Mouse (Mus musculus): ENCODE results near the gene Adssl1.
A peak's percentile ranks its signal among the peaks of the same experiment; 100 is the strongest.

The Adssl1 gene

GRCm38 (mm10) chr12:112593951-112594915 lies 25.6 kb upstream of the Adssl1 start:
- no peak for DNase-seq

DNA sequence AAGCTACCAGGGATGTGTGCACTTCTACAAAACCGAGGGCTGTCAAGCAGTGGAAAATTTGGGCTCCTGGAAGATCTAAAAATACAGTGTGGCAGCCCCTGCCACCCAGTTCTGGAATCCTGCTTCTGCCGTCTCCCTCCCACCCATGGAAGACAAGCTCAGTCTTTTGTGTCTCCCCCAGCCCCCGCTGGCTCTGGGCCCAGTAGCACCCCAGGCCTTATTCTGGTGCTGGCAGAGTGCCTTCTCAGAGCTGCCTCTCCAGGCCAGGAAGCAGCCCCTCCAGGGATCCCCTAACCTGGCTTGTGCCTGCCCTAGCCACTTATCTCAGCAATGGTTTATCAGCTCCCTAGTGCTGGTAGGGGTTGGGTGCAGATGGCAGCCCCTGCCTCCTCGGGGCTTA lies 24.9 kb upstream of the Adssl1 start:
- DNase-seq, result no peak

- DNase-seq, result no peak
Measured at GRCm38 (mm10) chr12:112595626-112596025, 24.2 kb upstream of the Adssl1 start.

DNA sequence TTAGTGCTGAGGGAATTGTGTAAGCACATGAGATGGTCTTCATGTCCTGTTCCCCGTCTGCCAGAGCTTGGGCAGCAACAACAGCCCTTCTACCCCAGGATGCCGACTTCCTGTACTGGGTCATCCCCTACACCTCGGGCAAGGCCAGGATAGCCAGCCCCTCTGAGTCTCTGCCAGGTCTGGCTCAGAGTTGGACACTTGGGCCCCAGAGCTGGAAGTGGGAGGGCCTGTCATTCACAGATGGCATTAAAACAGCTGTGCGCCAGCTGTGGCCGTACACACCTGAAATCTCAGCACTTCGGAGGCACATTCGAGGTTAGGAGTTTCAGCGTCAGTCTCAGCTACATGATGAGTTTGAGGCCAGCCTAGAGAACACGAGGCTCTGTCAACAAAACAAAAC lies 23.4 kb upstream of the Adssl1 start:
- DNase-seq, result no peak

GRCm38 (mm10) chr12:112596891-112597500 lies 22.8 kb upstream of the Adssl1 start:
- no peak for DNase-seq

GRCm38 (mm10) chr12:112597618-112598017 lies 22.2 kb upstream of the Adssl1 start:
- DNase-seq, result no peak

GRCm38 (mm10) chr12:112599198-112599597 lies 20.6 kb upstream of the Adssl1 start:
- DNase-seq, result no peak

DNA sequence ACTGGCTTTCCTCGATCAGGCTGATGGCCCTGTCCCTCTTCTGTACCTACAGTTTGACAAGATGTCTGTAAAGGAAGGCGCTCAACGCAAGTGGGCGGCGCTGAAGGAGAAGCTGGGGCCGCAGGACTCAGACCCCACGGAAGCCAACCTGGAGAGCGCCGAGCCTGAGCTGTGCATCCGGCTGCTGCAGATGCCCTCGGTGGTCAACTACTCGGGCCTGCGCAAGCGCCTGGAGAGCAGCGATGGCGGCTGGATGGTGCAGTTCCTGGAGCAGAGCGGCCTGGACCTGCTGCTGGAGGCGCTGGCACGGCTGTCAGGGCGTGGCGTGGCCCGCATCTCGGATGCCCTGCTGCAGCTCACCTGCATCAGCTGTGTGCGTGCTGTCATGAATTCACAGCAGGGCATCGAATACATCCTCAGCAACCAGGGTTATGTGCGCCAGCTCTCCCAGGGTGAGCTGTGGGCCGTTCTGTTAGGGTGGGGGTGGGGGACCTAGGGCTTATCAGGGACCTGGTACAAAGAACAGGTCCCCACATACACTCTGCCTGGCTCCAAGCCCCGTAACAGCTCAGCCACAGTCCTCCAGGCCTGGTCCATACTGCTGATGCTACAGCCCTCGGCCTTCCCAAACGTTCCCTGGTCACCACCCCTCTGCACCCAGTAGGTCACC lies 19.8 kb upstream of the Adssl1 start:
- no peak for DNase-seq

- no peak for DNase-seq
Measured at GRCm38 (mm10) chr12:112604022-112604421, 15.8 kb upstream of the Adssl1 start.

DNA sequence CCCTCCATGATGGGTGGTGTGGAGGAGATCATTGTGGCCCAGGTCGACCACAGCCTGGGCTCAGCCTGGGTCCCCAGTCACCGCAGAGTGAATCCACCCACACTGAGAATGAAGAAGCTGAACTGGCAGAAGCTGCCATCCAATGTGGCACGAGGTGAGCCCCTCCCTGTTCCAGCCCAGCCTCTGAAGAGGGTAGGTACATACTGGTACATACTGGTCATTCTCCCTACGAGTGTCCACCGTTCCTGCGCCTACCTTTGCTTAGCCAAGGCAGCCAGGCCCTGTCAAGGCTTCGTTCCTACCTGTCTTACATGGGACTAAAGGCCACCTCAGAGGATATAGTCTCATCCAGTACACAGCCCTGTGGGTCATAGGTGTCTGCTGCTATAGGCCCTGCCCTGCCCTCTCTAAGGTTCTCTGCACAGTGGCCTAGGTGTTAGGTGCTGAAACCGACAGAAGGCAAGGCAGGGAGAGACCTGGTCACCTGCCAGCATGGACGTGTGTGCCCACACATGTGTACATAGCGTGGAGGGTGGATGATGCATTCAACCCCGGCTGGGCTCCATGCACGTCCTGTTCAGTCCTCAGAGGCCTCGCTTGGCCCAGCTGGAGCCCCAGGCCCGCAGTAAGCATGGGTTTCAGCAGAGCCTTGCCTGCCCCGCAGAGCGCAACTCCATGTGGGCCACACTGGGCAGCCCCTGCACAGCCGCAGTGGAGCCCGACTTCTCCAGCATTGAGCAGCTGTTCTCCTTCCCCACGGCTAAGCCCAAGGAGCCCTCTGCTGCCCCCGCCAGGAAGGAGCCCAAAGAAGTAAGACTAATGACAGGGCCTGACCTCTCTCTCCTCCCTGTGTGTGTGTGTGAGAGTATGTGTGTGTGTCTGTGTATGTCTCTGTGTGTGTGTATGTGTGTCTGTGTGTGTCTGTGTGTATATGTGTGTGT lies 14.9 kb upstream of the Adssl1 start:
- DNase-seq, result no peak

DNA sequence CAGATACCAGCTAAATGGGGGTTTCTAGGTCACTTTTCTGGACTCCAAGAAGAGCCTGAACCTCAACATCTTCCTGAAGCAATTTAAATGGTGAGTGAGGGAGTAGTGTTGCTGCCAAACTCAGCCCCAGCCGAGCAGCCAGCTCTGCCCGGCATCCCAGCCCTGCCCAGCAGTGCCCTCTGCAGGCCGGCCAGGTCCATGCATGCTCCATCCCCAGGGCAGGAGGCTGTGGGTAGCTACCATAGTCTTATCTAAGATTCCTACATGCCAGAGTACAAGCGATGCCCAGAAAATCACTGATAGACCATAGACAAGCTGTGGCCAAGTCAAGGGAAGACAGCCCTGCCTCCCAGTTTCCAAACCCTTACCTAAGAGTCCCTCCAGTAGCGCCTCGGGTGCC lies 14.1 kb upstream of the Adssl1 start:
- DNase-seq, result peak; percentile 72

- DNase-seq, result no peak
Measured at GRCm38 (mm10) chr12:112606998-112607397, 12.8 kb upstream of the Adssl1 start.

DNA sequence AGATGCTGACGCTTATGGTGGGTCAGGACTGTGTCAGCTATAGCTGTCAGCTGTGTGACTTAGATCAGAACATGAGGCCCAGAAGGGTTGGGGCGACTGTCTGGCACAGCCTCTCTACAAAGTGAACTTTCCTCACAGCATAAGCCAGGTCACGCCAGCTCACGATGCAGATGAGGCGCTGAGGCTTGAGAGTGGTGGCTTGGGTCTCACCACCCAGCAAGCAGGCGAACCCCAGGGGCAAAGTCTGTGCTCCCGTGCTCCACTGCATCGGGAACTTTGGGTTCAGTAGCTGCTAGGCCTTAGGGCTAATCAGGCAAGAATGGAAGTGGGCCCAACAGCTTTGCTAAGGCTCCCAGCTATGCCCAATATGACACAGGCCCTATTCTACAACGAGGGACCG lies 10.8 kb upstream of the Adssl1 start:
- DNase-seq, result no peak

DNA sequence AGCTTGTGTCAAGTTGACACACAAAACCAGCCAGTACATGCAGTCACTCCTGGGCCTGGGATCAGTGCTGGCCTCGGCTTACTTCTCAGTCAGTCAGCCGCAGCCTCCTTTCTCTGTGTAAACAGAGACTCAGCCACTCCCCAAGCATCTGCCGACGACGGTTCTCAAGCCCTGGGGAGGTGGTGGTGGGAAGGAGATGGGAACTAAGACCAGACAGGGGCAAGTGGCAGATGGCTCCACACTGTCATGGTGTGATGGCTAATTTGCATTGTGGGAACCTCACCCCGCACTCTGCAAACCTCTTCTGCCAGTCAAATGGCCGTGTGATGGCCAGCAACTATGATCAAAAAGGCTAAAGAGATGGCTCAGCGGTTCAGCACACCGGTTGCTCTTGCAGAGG lies 3.2 kb upstream of the Adssl1 start:
- no peak for DNase-seq

GRCm38 (mm10) chr12:112617184-112617583 lies 2.7 kb upstream of the Adssl1 start:
- no peak for DNase-seq

GRCm38 (mm10) chr12:112617898-112618380 lies 1.9 kb upstream of the Adssl1 start:
- DNase-seq, result no peak

DNA sequence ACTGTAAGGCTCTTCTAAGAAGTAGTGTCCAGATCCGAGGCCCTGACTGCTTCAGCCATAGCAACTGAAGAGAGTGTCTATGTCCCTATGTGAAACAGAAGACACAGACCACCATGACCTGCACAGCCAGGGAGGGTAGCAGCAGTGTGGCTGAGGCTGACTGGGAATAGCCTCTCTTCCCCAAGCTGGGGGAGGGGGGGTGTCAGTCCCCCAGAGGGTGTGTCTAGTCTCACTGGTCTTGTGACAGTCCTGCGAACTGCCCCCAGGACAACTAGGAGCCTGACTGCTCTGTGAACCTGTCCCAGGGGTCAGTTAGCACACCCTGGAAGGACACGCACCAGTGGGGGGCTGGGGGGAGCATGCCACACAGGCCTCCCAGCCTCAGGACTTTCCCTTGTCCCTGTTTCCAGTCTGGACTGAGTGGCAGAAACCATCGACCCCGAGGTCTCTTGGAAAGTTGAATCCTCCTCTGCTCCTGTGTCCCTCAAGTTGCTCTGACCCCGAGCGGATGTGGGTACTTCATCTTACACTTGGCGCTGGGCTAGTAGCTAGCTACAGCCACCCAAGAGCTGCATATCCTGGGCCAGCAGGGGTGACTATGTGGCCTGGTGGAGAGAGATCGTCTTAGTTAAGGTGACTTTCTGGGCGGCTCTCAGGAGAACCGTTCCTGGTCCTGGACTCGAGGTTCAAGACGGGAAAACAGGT lies 712 bp upstream of the Adssl1 start:
- DNase-seq, result no peak

GRCm38 (mm10) chr12:112620354-112621061 lies 663 bp downstream of the Adssl1 start:
- no peak for DNase-seq

DNA sequence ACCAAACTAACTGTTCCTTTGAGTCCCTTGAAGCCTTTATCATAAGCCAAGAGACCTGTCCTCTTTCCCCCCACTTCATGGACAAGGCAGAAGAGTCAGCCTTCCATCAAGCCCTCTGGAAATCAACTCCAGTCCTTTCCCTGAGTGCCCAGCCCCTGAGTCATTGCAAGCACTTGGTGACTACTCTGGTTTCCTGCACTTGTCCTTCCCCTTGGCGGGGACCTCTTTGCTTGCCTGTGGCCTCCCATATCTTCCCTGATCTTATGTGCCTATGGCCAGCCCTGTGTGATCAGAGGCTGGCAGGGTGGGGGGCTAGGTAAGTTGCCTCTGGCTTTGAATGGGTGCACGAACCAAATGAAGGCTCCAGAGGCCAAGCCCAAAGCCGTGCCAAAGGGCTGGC lies 2.1 kb downstream of the Adssl1 start:
- no peak for DNase-seq

DNA sequence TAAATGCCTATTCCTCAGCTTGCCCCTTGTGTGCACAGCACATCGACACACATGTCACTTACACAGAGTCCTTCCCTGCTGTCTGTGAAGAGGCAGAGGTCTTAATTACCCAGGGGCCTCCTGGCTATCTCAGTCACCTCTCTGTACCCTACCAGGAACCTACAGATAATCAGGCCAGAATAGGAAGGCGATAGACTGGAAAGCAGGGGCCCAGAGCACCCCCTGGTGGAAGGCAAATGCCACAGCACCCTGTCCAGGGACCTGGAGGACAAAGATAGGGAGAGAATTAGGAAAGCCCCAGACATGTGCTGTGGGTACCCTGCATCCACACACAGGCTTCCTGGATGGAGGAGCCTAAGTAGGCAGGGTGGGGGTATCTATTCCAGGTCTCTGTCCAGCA lies 3.9 kb downstream of the Adssl1 start:
- DNase-seq, result peak; percentile 55

DNA sequence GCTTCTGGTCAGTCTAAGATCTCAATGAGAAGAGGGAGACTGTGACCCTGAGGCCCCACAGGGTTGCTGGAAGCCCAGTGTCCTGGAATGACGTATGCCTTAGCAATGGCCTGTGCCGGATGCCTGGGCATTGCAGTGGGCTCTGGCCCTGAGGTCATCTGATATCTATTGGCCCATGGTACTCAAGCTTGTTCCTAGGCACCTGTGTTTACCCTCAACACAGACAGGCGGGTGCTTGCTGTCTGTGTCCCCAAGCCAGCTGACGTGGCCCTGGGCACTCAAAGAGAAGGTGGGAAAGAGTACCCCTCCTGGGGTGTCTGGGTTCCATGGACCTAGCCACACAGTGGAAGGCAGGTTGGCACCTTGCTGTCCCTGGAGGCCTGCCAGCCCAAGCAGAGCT lies 5.9 kb downstream of the Adssl1 start:
- no peak for DNase-seq
